Mouse (Mus musculus): ENCODE data around the gene Olfr644.

DNA sequence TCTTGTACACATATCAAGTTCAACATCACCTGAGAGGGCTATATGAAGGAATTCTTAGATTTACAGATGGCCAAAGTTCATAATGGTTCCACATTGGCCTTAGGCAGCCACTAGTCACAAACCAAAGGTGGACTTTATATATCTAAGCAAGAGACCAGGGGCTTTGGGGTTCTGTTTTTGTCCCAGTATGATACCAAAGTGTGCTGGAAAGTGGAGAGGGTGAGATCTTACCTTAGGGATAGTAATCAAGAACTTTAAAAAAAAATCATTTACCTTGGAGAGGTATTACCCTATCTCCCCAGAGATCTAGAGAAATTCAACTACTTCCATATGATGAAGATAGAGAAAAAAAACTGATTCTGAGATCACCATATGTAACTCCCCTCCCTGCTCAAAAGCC lies 54.5 kb downstream of the Olfr644 start, which contains the start of gene Olfr639:
- TF ChIP-seq CTCF (IDR thresholded peaks at IDR 0.05; ENCODE audit: insufficient read depth, low read length) (no peak), POLR2A (IDR thresholded peaks at IDR 0.05; ENCODE audit: borderline replicate concordance, extremely low read depth, low read depth, low read length) (no peak)

Measured in lung, adult 2 months (tissue).